12 mouse cellular contexts compared by ENCODE assay signal in the genomic region with DNA sequence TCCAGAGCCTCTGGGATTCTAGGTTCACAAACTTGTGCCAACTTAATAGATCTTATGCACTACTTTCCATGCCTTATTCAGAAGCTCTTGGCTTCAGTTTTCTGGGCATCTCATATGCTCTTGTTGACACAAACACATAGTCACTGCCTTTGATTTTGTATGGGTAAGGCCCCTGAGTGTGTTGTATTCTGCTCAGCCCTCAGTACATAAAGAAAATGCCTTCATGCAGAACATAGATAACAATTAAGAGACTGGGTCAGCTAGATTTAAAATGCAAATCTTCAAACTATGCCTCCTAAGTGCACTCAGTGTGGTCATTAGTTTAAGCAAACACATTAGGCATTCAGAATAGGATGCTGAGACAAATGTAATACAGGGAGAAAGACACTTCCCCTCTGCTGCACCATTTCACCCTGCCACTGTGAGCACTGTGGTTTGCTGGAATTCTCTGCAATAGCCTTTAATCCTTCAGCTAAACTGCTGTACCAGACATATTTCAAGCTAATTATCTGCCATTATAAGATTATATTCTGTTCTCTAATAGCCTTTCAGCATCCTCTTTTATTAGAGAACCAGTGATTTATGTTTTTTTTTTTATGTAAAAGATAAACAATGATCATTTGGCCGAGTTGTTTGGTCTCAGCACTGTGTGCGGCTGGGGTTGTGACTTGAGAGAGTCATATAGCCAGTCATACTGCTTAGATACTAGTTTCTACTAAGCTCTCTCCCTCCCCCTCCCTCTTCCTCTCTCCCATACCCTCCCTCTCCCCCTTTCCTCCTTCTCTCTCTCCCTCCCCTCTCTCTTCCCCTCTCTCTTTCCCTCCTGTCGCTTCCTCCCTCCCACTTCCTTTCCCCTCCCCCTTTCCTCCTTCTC.
DNase-seq lines count a peak whose midpoint lies in the region; ATAC-seq and TF ChIP-seq lines count a peak whose summit lies in the region.
"Had no signal": no experiment of that assay in that cellular context is flagged by ENCODE, and none has a peak within 500 bp of the region (broad histone marks: within the 10 kb centered on the region; RNA-seq: fewer than 3 reads in every experiment).

No protein-coding gene starts in this region.

- H3K4me3 ChIP-seq in intestine, embryonic 14.5 days (ENCODE audit: low read depth, low read length) = no peak overlapping the region
- no peak overlapping the region for H3K4me3 ChIP-seq in intestine, embryonic 16.5 days (ENCODE audit: low read length)
- no peak overlapping the region for H3K4me3 ChIP-seq in cortical plate, adult 2 months (ENCODE audit: insufficient read depth, low read length)
- H3K4me3 ChIP-seq in midbrain, embryonic 14.5 days (replicated peaks; ENCODE audit: low read depth, low read length) = no peak overlapping the region
- H3K4me3 ChIP-seq: heart, embryonic 15.5 days; megakaryocyte, embryonic 14.5 days had no signal

- 0 out of 2 replicates have a peak, but pooled peaks have one; percentile 5 for TF ChIP-seq CTCF in cortical plate, adult 2 months (IDR thresholded peaks at IDR 0.05; ENCODE audit: extremely low read depth, insufficient read depth, low read length)

- DNase-seq in intestine, embryonic 14.5 days (ENCODE audit: low spot score) = peak; percentile 34
- peak; percentile 30 for DNase-seq in Muller cell, postnatal 12 days (ENCODE audit: inconsistent ontology term)
- DNase-seq in midbrain, embryonic 14.5 days = peak; percentile 36
- no peak for DNase-seq in adrenal gland, adult 2 months
- DNase-seq: adrenal gland, postnatal 25 days; retina, postnatal 1 day had no signal

- 29% methylated on average over 3 of the region's 3 CpGs for WGBS in intestine, embryonic 14.5 days
- WGBS in intestine, embryonic 16.5 days = 36% methylated on average over 3 of the region's 3 CpGs
- 42% methylated on average over 3 of the region's 3 CpGs for WGBS in midbrain, embryonic 14.5 days

- no peak for ATAC-seq in intestine, embryonic 14.5 days (replicated peaks; ENCODE audit: low FRiP score, low TSS enrichment, low read depth)
- no peak for ATAC-seq in intestine, embryonic 16.5 days
- ATAC-seq in midbrain, embryonic 14.5 days (ENCODE audit: low FRiP score, low TSS enrichment) = no peak; the same call in 1 of the 2 replicates
- no peak for ATAC-seq in cerebellum, adult (ENCODE audit: insufficient number of reproducible peaks, low FRiP score, low TSS enrichment)

- no peak overlapping the region for H3K9ac ChIP-seq in intestine, embryonic 14.5 days (ENCODE audit: low read length)
- no peak overlapping the region for H3K9ac ChIP-seq in intestine, embryonic 16.5 days (ENCODE audit: low read depth, low read length)
- H3K9ac ChIP-seq in midbrain, embryonic 14.5 days (replicated peaks; ENCODE audit: low read length) = no peak overlapping the region
- H3K9ac ChIP-seq: heart, embryonic 15.5 days had no signal

- H3K27ac ChIP-seq in intestine, embryonic 14.5 days (ENCODE audit: low read depth) = no peak overlapping the region
- no peak overlapping the region for H3K27ac ChIP-seq in intestine, embryonic 16.5 days (ENCODE audit: low read length)
- no peak overlapping the region for H3K27ac ChIP-seq in cortical plate, adult 2 months (ENCODE audit: insufficient read depth, low read length)
- no peak overlapping the region for H3K27ac ChIP-seq in midbrain, embryonic 14.5 days (replicated peaks; ENCODE audit: low read depth, low read length)
- H3K27ac ChIP-seq: heart, embryonic 15.5 days had no signal

- H3K4me1 ChIP-seq in intestine, embryonic 14.5 days (replicated peaks; ENCODE audit: control insufficient read depth, insufficient read depth, low read length) = no peaks in the 10 kb centered on the region
- H3K4me1 ChIP-seq in intestine, embryonic 16.5 days (ENCODE audit: control insufficient read depth, insufficient read depth, low read length) = no peaks in the 10 kb centered on the region
- no peaks in the 10 kb centered on the region; the same call in 1 of the 2 replicates for H3K4me1 ChIP-seq in cortical plate, adult 2 months (ENCODE audit: control insufficient read depth, insufficient read depth, low read length)
- H3K4me1 ChIP-seq in midbrain, embryonic 14.5 days (ENCODE audit: control insufficient read depth, insufficient read depth, low read length) = no peaks in the 10 kb centered on the region
- H3K4me1 ChIP-seq: heart, embryonic 15.5 days; megakaryocyte, embryonic 14.5 days had no signal

- H3K36me3 ChIP-seq in intestine, embryonic 14.5 days (ENCODE audit: control insufficient read depth, insufficient read depth, low read length) = no peaks in the 10 kb centered on the region
- no peaks in the 10 kb centered on the region for H3K36me3 ChIP-seq in intestine, embryonic 16.5 days (ENCODE audit: control insufficient read depth, insufficient read depth, low read length)
- H3K36me3 ChIP-seq in midbrain, embryonic 14.5 days (ENCODE audit: control insufficient read depth, insufficient read depth, low read length) = no peaks in the 10 kb centered on the region
- H3K36me3 ChIP-seq: G1E; heart, embryonic 15.5 days had no signal

- H3K27me3 ChIP-seq in intestine, embryonic 14.5 days (replicated peaks; ENCODE audit: control insufficient read depth, insufficient read depth, low read length) = no peaks in the 10 kb centered on the region
- no peaks in the 10 kb centered on the region for H3K27me3 ChIP-seq in intestine, embryonic 16.5 days (replicated peaks; ENCODE audit: control insufficient read depth, insufficient read depth, low read length)
- H3K27me3 ChIP-seq in midbrain, embryonic 14.5 days (ENCODE audit: control insufficient read depth, insufficient read depth, low read length) = no peaks in the 10 kb centered on the region
- H3K27me3 ChIP-seq: heart, embryonic 15.5 days; megakaryocyte, embryonic 14.5 days had no signal

- TF ChIP-seq POLR2A in cortical plate, adult 2 months (IDR thresholded peaks at IDR 0.05; ENCODE audit: extremely low read depth, insufficient read depth, low read length) = no peak

- H3K4me2 ChIP-seq in intestine, embryonic 14.5 days (ENCODE audit: low read length) = no peak overlapping the region
- no peak overlapping the region for H3K4me2 ChIP-seq in intestine, embryonic 16.5 days (ENCODE audit: low read depth, low read length)
- no peak overlapping the region for H3K4me2 ChIP-seq in midbrain, embryonic 14.5 days (ENCODE audit: low read length)
- H3K4me2 ChIP-seq: heart, embryonic 15.5 days had no signal

- H3K9me3 ChIP-seq in intestine, embryonic 14.5 days (ENCODE audit: control insufficient read depth, low read length) = no peaks in the 10 kb centered on the region
- no peaks in the 10 kb centered on the region for H3K9me3 ChIP-seq in intestine, embryonic 16.5 days (ENCODE audit: control insufficient read depth, low read length)
- no peaks in the 10 kb centered on the region for H3K9me3 ChIP-seq in midbrain, embryonic 14.5 days (ENCODE audit: control insufficient read depth, low read length)
- H3K9me3 ChIP-seq: G1E; heart, embryonic 15.5 days; megakaryocyte, embryonic 14.5 days had no signal
